In genomic region chr15:12341401-12341758, GRCm38 (mm10) we compare ENCODE assay signal across 12 mouse cellular contexts. TPM values are rescaled to one million over a fixed set of nuclear protein-coding genes. Genes with fewer than 3 reads are reported as not detected.
DNase-seq lines count a peak whose midpoint lies in the region; ATAC-seq lines count a peak whose summit lies in the region.
"Had no signal": no experiment of that assay in that cellular context is flagged by ENCODE, and none has a peak within 500 bp of the region (broad histone marks: within the 10 kb centered on the region; RNA-seq: fewer than 3 reads in every experiment).

No protein-coding gene starts in this region.

- peaks cover 27% of the 10 kb centered on the region for H3K36me3 ChIP-seq in heart, embryonic 12.5 days
- H3K36me3 ChIP-seq in hindbrain, embryonic 12.5 days = peaks cover 23% of the 10 kb centered on the region; the same call in 1 of the 2 replicates
- H3K36me3 ChIP-seq in midbrain, embryonic 11.5 days (ENCODE audit: control insufficient read depth, insufficient read depth, low read length) = 0 out of 2 replicates have a peak, but pooled peaks cover 4% of the 10 kb centered on the region

- H3K9me3 ChIP-seq in heart, embryonic 12.5 days (replicated peaks) = no peaks in the 10 kb centered on the region
- H3K9me3 ChIP-seq in hindbrain, embryonic 12.5 days (replicated peaks) = no peaks in the 10 kb centered on the region
- H3K9me3 ChIP-seq in midbrain, embryonic 11.5 days (ENCODE audit: control insufficient read depth, low read length) = no peaks in the 10 kb centered on the region

- intact Hi-C loops in left cerebral cortex, postnatal 10 days (cut with DNase I) = no loop called here

- peaks cover 17% of the 10 kb centered on the region for H3K4me1 ChIP-seq in heart, embryonic 12.5 days (replicated peaks)
- peaks cover 11% of the 10 kb centered on the region for H3K4me1 ChIP-seq in hindbrain, embryonic 12.5 days
- peaks cover 9% of the 10 kb centered on the region for H3K4me1 ChIP-seq in midbrain, embryonic 11.5 days (ENCODE audit: control insufficient read depth, insufficient read depth, low read length)

- ATAC-seq in heart, embryonic 12.5 days (ENCODE audit: insufficient number of reproducible peaks, low FRiP score) = no peak; the same call in 1 of the 2 replicates
- ATAC-seq in hindbrain, embryonic 12.5 days (ENCODE audit: low FRiP score) = 0 out of 2 replicates have a peak, but pooled peaks have one; percentile 26
- peak; percentile 87 for ATAC-seq in midbrain, embryonic 11.5 days (ENCODE audit: low FRiP score)

- H3K9ac ChIP-seq in heart, embryonic 12.5 days = no peak overlapping the region
- 0 out of 2 replicates have a peak overlapping the region, but pooled peaks have one; percentile 29 for H3K9ac ChIP-seq in hindbrain, embryonic 12.5 days
- H3K9ac ChIP-seq in midbrain, embryonic 11.5 days (ENCODE audit: low read length) = peak overlapping the region; percentile 52

- no peak overlapping the region for H3K4me3 ChIP-seq in heart, embryonic 12.5 days
- H3K4me3 ChIP-seq in hindbrain, embryonic 12.5 days = no peak overlapping the region
- no peak overlapping the region for H3K4me3 ChIP-seq in midbrain, embryonic 11.5 days (ENCODE audit: low read depth, low read length)

- H3K4me2 ChIP-seq in heart, embryonic 12.5 days = no peak overlapping the region
- no peak overlapping the region for H3K4me2 ChIP-seq in hindbrain, embryonic 12.5 days (replicated peaks)
- H3K4me2 ChIP-seq in midbrain, embryonic 11.5 days = no peak overlapping the region

- H3K27ac ChIP-seq in heart, embryonic 12.5 days (ENCODE audit: poor library complexity, severe bottlenecking) = 0 out of 2 replicates have a peak overlapping the region, but pooled peaks have one; percentile 44
- H3K27ac ChIP-seq in hindbrain, embryonic 12.5 days = no peak overlapping the region
- peak overlapping the region; percentile 35; the same call in 1 of the 2 replicates for H3K27ac ChIP-seq in midbrain, embryonic 11.5 days (ENCODE audit: low read depth, low read length)

- WGBS in heart, embryonic 12.5 days = 49% methylated on average over 4 of the region's 4 CpGs
- 36% methylated on average over 4 of the region's 4 CpGs for WGBS in hindbrain, embryonic 12.5 days
- 19% methylated on average over 4 of the region's 4 CpGs for WGBS in midbrain, embryonic 11.5 days

- no peak for DNase-seq in heart, adult 9 months (ENCODE audit: low spot score in 2 of 2)
- DNase-seq in embryo, embryonic 10.5 days (ENCODE audit: low spot score) = peak; percentile 39
- no peak for DNase-seq in midbrain, embryonic 11.5 days (ENCODE audit: low spot score, missing footprints)
- no peak for DNase-seq in layer of hippocampus, postnatal 10 days (ENCODE audit: low spot score in 2 of 2)
- DNase-seq in left cerebral cortex, postnatal 10 days (ENCODE audit: extremely low spot score in 1 of 2, low spot score in 2 of 2) = no peak
- no peak for DNase-seq in spleen, postnatal 36 days (ENCODE audit: low spot score in 2 of 2)
- DNase-seq: kidney, postnatal 14 days; lung, adult 2 months had no signal

- H3K27me3 ChIP-seq in heart, embryonic 12.5 days (replicated peaks) = no peaks in the 10 kb centered on the region
- no peaks in the 10 kb centered on the region for H3K27me3 ChIP-seq in hindbrain, embryonic 12.5 days
- no peaks in the 10 kb centered on the region for H3K27me3 ChIP-seq in midbrain, embryonic 11.5 days (ENCODE audit: control insufficient read depth, insufficient read depth, low read length)

RNA-seq across cellular contexts. Expression of gene 1810049J17Rik, which starts 19.7 kb away (rescaled TPM):
- 0.50 and 0.73 TPM in 2 replicates for polyA plus RNA-seq in heart, embryonic 12.5 days (2016; fragmentation: Nextera tagmentation; extraction: Ambion mirVana)
- 0.80 and 1.1 TPM in 2 replicates for polyA plus RNA-seq in hindbrain, embryonic 12.5 days (2016; fragmentation: Nextera tagmentation; extraction: Ambion mirVana)
- polyA plus RNA-seq in midbrain, embryonic 11.5 days (2014; fragmentation: Nextera tagmentation; extraction: Ambion mirVana) = 0.94 and 2.5 TPM in 2 replicates
- total RNA-seq in layer of hippocampus, postnatal 10 days (2021) = 1 to 10 TPM in 1 of 2 experiments, under 1 TPM in 1; 0.91 to 1.7 TPM
- under 1 TPM in 1 of 2 experiments, not detected in 1; 0.86 TPM for total RNA-seq in left cerebral cortex, postnatal 10 days (2021)
- total RNA-seq: granulocyte monocyte progenitor cell, adult 5-6 weeks; neutrophil, adult 5-6 weeks had no signal
- polyA plus RNA-seq: lung, adult 2 months had no signal

RNA-seq across cellular contexts. Expression of gene Golph3, which starts 20.1 kb away (rescaled TPM):
- 92.2 and 92.5 TPM in 2 replicates for polyA plus RNA-seq in heart, embryonic 12.5 days (2016; fragmentation: Nextera tagmentation; extraction: Ambion mirVana)
- polyA plus RNA-seq in hindbrain, embryonic 12.5 days (2016; fragmentation: Nextera tagmentation; extraction: Ambion mirVana) = 97.9 and 107 TPM in 2 replicates
- 114 and 118 TPM in 2 replicates for polyA plus RNA-seq in midbrain, embryonic 11.5 days (2014; fragmentation: Nextera tagmentation; extraction: Ambion mirVana)
- 10 to 100 TPM; 89.5 to 92.4 TPM for total RNA-seq in layer of hippocampus, postnatal 10 days (2021)
- total RNA-seq in left cerebral cortex, postnatal 10 days (2021) = 10 to 100 TPM; 86.6 to 88.9 TPM
